Mouse (Mus musculus): Measurements from ENCODE around the gene Rpap3. TPM values are rescaled to one million over a fixed set of nuclear protein-coding genes. Genes with fewer than 3 reads are reported as not detected.
"Not testable (repeated sequence)": the region's sequence is repeated elsewhere in the genome, so short reads cannot be mapped to it uniquely, and the experiment has no call there.

Gene Rpap3
- polyA plus RNA-seq, 1 experiment from 2014 or later: 40.4 TPM

DNA sequence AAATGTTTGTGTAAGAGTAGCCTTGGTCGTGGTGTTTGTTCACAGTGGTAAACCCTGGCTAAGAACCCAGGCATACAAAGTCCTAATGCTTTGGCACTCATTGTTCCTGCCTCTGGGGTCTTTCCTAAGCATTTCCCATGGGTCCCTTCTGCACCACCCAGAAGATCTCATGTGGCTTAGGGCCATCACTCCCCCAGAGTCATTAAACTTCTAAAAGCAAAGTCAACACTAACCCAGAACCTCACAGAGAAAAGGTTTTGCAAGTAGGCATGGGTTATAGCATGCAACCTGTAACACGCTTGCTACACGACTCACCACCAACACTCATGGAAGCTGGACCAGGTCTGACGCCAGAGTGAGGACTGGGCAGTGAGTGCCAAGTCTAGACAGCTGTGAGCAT is 31.2 kb downstream of the Rpap3 start:
- 94% methylated on average over 4 of the region's 4 CpGs for WGBS
- peaks cover 82% of the 10 kb centered on the region for H3K36me3 ChIP-seq

DNA sequence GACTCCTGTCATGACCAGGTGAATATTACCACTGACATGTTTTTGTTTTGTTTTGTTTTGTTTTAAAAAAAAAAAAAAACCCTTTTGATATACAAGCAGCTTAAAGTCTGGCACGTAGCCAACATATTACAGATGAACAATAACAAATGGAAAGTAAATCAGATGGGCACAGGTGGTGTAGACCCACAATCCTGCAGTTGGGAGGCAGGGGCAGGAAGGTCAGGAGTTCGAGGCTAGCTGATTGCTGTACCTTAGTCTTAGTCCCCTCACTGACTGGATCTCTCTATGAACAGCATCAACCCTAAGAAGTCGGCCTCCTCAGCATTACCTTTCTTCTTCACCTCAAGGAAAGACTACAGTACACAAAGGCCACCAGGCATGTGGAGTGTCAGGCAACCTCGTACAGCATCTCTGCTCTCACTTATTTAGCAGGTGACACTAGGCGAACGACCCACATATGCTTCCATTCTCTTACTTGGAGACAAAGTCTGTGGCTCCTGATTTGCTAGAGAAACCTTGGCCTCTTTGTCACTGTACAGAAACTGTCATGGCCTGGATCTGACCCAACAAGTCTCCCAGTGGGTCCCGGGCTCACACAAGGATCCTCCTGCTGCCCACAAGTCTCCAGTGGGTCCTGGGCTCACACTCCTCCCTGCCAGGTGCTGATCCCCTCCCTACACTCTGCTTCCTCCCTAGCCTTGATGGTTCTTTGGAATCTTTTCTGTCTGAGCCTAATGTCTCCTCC is 32.2 kb downstream of the Rpap3 start:
- Histone ChIP-seq H3K9me3 (replicated peaks) (no peaks in the 10 kb centered on the region), H3K27me3 (ENCODE audit: low read depth, poor library complexity, severe bottlenecking) (no peaks in the 10 kb centered on the region), H3K4me3 (no peak overlapping the region), H3K27ac (replicated peaks) (no peak overlapping the region), H3K36me3 (peaks cover 72% of the 10 kb centered on the region), H3K4me1 (peaks cover 26% of the 10 kb centered on the region)
- DNase-seq (ENCODE audit: low spot score): no peak
- WGBS: 94% methylated on average over 7 of the region's 7 CpGs

More for the DNA sequence above, 31.2 kb downstream of the Rpap3 start:
- H3K4me1 ChIP-seq: peaks cover 24% of the 10 kb centered on the region
- H3K4me3 ChIP-seq: no peak overlapping the region
- no peaks in the 10 kb centered on the region for H3K27me3 ChIP-seq (ENCODE audit: low read depth, poor library complexity, severe bottlenecking)
- no peaks in the 10 kb centered on the region for H3K9me3 ChIP-seq (replicated peaks)
- DNase-seq (ENCODE audit: low spot score): no peak
- H3K27ac ChIP-seq (replicated peaks): no peak overlapping the region

DNA sequence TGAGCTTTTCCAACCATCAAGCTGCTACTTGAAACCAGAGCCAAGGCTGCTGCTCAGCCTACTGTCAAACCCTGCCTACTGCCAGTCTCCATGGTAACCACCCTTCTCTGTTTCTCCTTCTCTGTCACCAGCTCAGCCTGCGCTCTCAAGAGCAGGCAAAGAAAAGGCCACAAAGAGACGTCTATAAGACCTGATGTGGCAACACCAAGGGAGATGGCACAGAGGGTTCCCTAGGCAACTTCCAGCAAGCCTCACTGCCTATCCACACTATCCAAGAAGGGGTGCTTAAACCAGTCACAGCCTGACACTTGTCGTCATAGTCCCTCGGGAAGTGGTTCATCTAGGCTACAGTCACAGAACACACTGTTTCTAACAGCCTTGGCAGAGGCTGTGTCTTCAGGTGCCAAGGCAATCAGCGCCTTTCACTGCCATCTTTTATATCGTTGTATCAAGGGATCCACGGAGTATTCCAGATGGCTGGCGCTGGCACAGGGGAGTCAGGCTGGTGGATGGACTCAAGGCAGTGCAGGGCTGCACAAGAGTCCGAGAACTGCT is 33.3 kb downstream of the Rpap3 start:
- H3K4me1 ChIP-seq: peaks cover 36% of the 10 kb centered on the region
- no peaks in the 10 kb centered on the region for H3K9me3 ChIP-seq (replicated peaks)
- 73% methylated on average over 9 of the region's 9 CpGs for WGBS
- no peak for DNase-seq (ENCODE audit: low spot score)
- peak overlapping the region; percentile 46; the same call in 1 of the 2 replicates for H3K27ac ChIP-seq (replicated peaks)
- no peaks in the 10 kb centered on the region for H3K27me3 ChIP-seq (ENCODE audit: low read depth, poor library complexity, severe bottlenecking)
- H3K36me3 ChIP-seq: peaks cover 61% of the 10 kb centered on the region
- no peak overlapping the region for H3K4me3 ChIP-seq

DNA sequence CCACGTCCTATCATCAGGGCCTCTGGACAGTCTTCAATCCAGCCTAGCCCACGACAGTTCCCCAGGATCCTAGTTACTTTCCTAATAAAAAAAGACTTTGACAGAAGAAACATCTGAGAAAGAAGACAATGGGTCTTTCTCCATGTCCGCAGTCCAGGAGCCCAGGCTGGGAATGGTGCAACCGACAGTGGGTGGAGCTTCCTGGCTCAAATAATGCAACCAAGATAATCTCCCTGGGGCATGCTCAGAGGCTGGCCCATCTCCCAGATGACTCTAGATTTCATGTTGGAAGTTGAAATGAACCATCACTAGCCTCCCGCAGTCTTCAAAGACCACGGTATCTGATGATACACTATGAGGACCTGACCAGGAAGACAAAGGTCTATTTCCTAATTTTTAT is 35.1 kb downstream of the Rpap3 start:
- DNase-seq (ENCODE audit: low spot score): no peak
- H3K27me3 ChIP-seq (ENCODE audit: low read depth, poor library complexity, severe bottlenecking): no peaks in the 10 kb centered on the region
- no peak overlapping the region for H3K27ac ChIP-seq (replicated peaks)
- peaks cover 44% of the 10 kb centered on the region for H3K36me3 ChIP-seq
- peaks cover 36% of the 10 kb centered on the region for H3K4me1 ChIP-seq
- no peaks in the 10 kb centered on the region for H3K9me3 ChIP-seq (replicated peaks)
- H3K4me3 ChIP-seq: no peak overlapping the region
- WGBS: 90% methylated on average over 6 of the region's 6 CpGs

DNA sequence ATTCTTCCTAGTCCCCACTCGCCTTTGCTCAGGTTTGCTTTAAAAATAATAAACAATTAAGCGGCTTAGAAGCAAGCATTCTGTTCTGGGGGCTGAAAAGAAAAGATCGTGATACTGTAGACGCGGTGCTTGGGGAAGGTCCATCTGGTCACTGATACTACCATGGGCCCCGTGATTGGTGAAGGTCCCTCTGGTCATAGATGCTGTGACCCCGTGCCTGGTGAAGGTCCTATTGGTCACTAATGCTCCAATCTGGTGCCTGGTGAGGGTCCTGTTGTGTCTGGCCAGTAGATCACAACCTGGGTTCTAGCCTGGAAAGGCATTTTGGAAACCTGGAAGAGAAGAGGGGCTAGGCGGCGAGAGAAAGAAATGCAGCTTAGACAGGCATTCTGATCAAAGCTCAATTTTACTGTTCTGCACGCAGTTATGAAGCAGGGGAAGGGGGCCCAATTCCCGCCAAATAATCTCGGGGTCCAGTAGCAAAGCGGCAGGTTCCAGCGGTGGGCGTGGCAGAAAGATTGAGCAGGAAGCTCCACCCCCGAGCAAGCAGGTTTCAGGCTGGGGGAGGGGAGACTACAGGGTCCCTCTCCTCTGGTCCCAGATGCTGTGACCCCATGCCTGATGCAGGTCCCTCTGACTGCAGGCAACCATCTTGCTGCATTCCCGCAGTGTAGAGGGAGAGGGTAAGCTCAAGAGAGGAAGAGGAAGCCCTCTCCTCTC is 37.3 kb downstream of the Rpap3 start:
- peak overlapping the region; percentile 81 for H3K27ac ChIP-seq (replicated peaks)

DNA sequence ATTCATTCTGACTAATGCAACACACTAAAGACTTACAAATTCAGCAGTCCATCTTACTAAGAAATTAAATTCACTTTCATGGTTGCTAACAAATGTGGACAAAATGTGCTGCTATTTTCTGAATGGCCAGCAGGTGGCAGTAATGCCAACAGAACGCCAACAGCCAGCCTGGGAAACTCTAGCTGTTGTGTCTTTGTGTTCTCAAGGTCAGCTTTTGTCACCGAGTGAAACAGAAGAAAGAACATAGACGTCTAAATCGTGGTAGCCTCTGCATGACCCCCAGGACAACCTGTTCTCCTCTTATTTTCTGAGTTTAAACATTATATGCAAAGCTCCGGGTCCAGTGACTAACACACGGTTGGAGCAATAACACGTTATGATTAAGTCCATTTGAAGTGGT is 38.2 kb downstream of the Rpap3 start:
- H3K4me3 ChIP-seq: peak overlapping the region; percentile 29
- peaks cover 12% of the 10 kb centered on the region; the same call in 1 of the 2 replicates for H3K36me3 ChIP-seq
- H3K4me1 ChIP-seq: peaks cover 32% of the 10 kb centered on the region
- DNase-seq (ENCODE audit: low spot score): peak; percentile 81
- peak overlapping the region; percentile 81 for H3K27ac ChIP-seq (replicated peaks)
- 39% methylated on average over 7 of the region's 7 CpGs for WGBS
- no peaks in the 10 kb centered on the region for H3K9me3 ChIP-seq (replicated peaks)
- no peaks in the 10 kb centered on the region for H3K27me3 ChIP-seq (ENCODE audit: low read depth, poor library complexity, severe bottlenecking)

More for the DNA sequence above, 37.3 kb downstream of the Rpap3 start:
- WGBS: 69% methylated on average over 16 of the region's 17 CpGs
- H3K27me3 ChIP-seq (ENCODE audit: low read depth, poor library complexity, severe bottlenecking); H3K4me3 ChIP-seq; DNase-seq (ENCODE audit: low spot score); H3K9me3 ChIP-seq (replicated peaks): not testable (repeated sequence)
- Histone ChIP-seq H3K36me3 (peaks cover 21% of the 10 kb centered on the region), H3K4me1 (peaks cover 36% of the 10 kb centered on the region)

DNA sequence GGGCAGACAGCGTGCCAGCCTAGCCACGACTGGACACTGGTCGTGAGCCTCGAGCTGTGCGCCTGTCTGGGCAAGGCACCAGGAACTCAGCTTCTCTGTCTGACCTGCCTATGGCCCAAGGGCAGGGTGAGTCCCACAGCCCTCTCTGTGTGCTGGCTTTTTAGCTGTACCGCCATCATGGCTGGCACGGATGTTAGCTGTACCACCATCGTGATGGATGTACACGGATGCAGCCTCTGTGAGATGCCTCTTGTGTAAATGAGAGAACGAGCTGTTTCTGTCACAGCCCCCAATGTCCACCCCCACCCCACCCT is 39.2 kb downstream of the Rpap3 start:
- 92% methylated on average over 10 of the region's 10 CpGs for WGBS

DNA sequence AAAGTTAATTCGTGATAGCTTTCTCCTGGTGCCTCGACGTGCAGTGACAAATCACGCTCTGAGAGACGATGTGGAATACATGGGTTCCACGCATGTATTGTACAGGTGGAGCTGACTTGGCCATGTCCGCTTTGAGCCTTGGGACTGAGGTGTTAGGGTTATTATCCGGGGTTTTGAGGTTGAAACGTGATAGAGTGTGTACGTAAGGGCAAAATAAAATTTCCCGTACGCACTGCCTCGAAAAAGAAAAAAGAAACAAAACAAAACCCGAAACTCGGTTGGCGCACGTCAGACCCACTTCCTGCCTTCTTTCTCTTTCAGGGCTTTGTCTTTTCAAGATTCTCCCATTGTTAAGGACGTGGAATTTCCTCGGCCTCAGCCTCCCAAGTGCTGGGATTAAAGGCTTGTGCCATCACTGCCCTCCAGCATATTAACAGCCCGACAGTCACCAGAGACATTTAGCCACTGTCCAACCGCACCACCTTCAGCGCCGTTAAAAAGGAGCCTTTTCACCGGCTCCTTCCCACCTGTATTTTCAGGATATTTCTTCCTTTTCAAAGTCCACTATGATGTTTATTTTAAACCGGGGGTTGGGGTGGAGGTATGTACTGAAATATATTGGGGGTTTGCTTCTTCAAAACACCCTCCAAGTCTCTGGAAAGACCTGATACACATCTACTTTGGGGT is 39.7 kb downstream of the Rpap3 start:
- Histone ChIP-seq H3K4me3 (no peak overlapping the region), H3K27me3 (ENCODE audit: low read depth, poor library complexity, severe bottlenecking) (peaks cover 6% of the 10 kb centered on the region; the same call in 1 of the 2 replicates), H3K4me1 (peaks cover 22% of the 10 kb centered on the region), H3K36me3 (no peaks in the 10 kb centered on the region), H3K9me3 (replicated peaks) (no peaks in the 10 kb centered on the region), H3K27ac (replicated peaks) (no peak overlapping the region)
- DNase-seq (ENCODE audit: low spot score): no peak
- 79% methylated on average over 25 of the region's 25 CpGs for WGBS

More for the DNA sequence above, 39.2 kb downstream of the Rpap3 start:
- peaks cover under 1% of the 10 kb centered on the region; the same call in 1 of the 2 replicates for H3K27me3 ChIP-seq (ENCODE audit: low read depth, poor library complexity, severe bottlenecking)
- no peaks in the 10 kb centered on the region for H3K9me3 ChIP-seq (replicated peaks)
- DNase-seq (ENCODE audit: low spot score): no peak
- 0 out of 2 replicates have a peak, but pooled peaks cover 3% of the 10 kb centered on the region for H3K36me3 ChIP-seq
- peaks cover 22% of the 10 kb centered on the region for H3K4me1 ChIP-seq
- no peak overlapping the region for H3K4me3 ChIP-seq
- H3K27ac ChIP-seq (replicated peaks): no peak overlapping the region

DNA sequence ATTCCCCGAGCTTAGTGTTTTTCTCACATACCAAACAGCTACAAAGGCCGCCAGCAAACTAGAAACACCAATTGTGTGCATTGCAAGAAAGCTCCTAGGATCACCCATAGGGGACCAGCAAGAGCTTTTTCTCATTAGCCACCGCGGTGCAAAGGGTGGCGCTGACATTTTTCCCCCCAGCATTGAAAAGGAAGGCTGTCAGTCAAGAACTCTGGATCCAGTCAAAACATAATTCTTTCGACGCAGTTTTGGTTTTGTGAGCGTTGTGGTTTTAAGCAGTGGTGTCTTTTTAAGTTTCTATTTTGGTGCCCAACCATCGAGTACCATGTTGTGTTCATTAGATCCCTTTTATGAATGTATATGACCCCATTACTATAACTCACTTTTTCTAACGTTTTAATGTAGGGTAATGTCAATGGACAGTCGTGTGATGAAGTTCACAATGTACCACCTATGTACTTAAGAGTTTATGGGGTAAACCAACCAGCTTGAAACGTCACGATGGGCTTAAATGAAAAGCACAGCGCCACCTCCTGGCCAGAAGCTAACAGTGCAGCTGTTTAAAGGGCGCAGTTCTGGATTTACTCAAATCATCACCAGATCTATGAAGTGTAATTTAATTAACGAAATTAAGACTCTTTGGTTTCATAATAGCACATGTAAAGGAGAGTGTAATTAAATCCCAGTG is 40.5 kb downstream of the Rpap3 start:
- Histone ChIP-seq H3K4me1 (peaks cover 19% of the 10 kb centered on the region), H3K27ac (replicated peaks) (no peak overlapping the region), H3K4me3 (no peak overlapping the region), H3K9me3 (replicated peaks) (no peaks in the 10 kb centered on the region), H3K27me3 (ENCODE audit: low read depth, poor library complexity, severe bottlenecking) (peaks cover 14% of the 10 kb centered on the region), H3K36me3 (no peaks in the 10 kb centered on the region)
- DNase-seq (ENCODE audit: low spot score): no peak
- 65% methylated on average over 16 of the region's 16 CpGs for WGBS

DNA sequence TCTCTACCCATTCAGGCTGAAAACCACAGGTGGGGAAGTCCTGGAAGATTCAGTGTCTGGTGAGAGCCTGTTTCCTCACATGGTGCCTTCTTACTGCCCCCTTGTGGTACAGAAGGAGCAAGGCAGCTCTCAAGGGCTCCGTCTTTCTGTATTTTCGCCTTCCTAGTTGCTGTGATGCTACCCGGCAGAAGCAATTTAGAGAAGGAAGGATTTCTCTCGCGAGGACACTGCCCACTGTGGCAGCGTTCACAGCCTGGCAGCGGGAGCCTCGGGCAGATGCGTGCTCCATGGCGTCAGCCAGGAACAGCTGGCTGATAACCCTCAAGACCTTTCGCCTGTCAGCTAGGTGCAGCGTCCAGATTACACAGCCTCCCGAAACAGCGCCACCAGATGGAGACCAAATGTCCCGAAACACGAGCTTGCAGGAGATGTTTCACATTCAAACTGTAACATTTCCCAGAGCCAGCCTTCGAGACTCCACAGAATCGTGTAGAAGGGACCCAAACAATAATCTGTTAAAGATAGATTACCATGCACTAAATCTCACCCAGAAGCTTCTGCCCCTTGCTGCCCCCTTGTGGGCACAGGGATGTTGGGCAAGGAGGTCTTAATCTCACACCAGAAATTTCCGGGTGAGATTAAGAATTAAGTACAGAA is 41.7 kb downstream of the Rpap3 start:
- Histone ChIP-seq H3K9me3 (replicated peaks) (no peaks in the 10 kb centered on the region), H3K27me3 (ENCODE audit: low read depth, poor library complexity, severe bottlenecking) (peaks cover 26% of the 10 kb centered on the region), H3K36me3 (no peaks in the 10 kb centered on the region), H3K27ac (replicated peaks) (peak overlapping the region; percentile 38), H3K4me1 (peaks cover 15% of the 10 kb centered on the region), H3K4me3 (peak overlapping the region; percentile 51)
- DNase-seq (ENCODE audit: low spot score): peak; percentile 74
- WGBS: 8% methylated on average over 19 of the region's 19 CpGs

DNA sequence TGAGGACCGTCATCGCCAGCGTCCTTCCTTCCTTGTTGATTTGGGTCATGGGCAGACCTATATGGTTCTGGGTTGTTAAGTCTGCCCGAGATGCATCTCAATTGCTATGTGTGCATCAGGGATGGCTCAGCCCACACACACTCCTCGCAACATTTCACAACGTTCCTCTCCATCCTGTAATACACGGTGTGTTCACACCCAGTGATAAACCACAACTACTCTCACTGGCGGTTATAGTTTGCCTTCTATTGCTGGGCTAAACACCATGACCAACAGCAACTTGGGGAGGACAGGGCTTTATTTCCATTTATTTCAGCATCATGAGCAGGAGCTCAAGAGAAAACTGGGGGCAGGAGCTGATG is 46.9 kb downstream of the Rpap3 start:
- H3K27me3 ChIP-seq (ENCODE audit: low read depth, poor library complexity, severe bottlenecking): peaks cover 28% of the 10 kb centered on the region
- DNase-seq (ENCODE audit: low spot score): no peak
- H3K4me3 ChIP-seq: no peak overlapping the region
- H3K27ac ChIP-seq (replicated peaks): no peak overlapping the region
- H3K36me3 ChIP-seq: no peaks in the 10 kb centered on the region
- H3K4me1 ChIP-seq: peaks cover 19% of the 10 kb centered on the region
- H3K9me3 ChIP-seq (replicated peaks): no peaks in the 10 kb centered on the region
- 94% methylated on average over 8 of the region's 8 CpGs for WGBS

Data from midbrain, embryonic 10.5 days (tissue).